Mouse (Mus musculus): Measurements from ENCODE around the gene Tent5b. TPM values are rescaled to one million over a fixed set of nuclear protein-coding genes. Genes with fewer than 3 reads are reported as not detected.

The Tent5b gene
- polyA plus RNA-seq (2012), result 0.03 TPM in 1 of 2 replicates, not detected in the other

DNA sequence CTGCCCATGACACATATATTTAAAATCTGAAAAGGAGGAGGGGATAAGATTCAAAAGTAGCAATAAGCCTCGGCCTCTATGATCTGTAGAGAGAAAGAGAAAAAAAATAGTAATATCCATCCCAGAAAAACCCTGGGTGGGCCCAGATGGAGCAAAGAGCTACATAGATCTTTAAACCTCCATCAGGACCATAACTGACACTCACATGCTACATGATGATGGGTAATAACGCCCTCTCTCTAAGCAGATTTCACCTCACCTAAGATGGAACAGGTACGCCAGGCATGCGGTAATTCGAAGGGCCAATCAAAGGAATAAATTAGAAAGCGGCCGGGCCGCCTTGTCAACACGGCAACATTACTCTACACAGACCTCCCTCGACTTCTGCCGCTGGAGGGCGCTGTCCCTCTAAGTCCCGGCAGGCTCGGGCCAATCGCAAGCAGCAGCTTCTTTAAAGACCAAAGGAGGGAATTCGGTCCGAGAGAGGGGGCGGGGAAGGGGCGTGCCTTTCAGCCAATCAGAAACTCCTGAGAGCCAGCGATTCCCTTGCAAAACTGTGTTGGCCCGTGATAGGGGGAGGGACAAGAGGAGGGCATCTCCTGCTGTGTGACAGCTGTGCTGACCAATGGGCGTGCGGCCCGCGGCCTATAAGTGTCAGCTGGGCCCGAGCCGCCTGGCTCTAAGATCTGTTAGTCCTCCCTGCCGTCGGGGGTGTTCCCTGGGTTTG is at the start of gene Tent5b:
Gene Tent5b (plus strand): TSS at position 675 of the 727 bp plus-strand sequence.
- no peak for TF ChIP-seq GATA1 (IDR thresholded peaks at IDR 0.05; ENCODE audit: low read length)

- TF ChIP-seq GATA1 (IDR thresholded peaks at IDR 0.05; ENCODE audit: low read length), result no peak
Observed at GRCm38 (mm10) chr4:133431508-133431907, 48.4 kb upstream of the Tent5b start.

GRCm38 (mm10) chr4:133432560-133433171 is 47.3 kb upstream of the Tent5b start:
- no peak for TF ChIP-seq GATA1 (IDR thresholded peaks at IDR 0.05; ENCODE audit: low read length)

- TF ChIP-seq GATA1 (IDR thresholded peaks at IDR 0.05; ENCODE audit: low read length), result no peak
Observed at GRCm38 (mm10) chr4:133435921-133436320, 44.0 kb upstream of the Tent5b start.

GRCm38 (mm10) chr4:133439460-133440376 is 40.2 kb upstream of the Tent5b start:
- TF ChIP-seq GATA1 (IDR thresholded peaks at IDR 0.05; ENCODE audit: low read length), result no peak

- no peak for TF ChIP-seq GATA1 (IDR thresholded peaks at IDR 0.05; ENCODE audit: low read length)
Observed at GRCm38 (mm10) chr4:133440377-133440795, 39.5 kb upstream of the Tent5b start.

- no peak for TF ChIP-seq GATA1 (IDR thresholded peaks at IDR 0.05; ENCODE audit: low read length)
Observed at GRCm38 (mm10) chr4:133442194-133442593, 37.7 kb upstream of the Tent5b start.

GRCm38 (mm10) chr4:133443085-133443484 is 36.8 kb upstream of the Tent5b start:
- no peak for TF ChIP-seq GATA1 (IDR thresholded peaks at IDR 0.05; ENCODE audit: low read length)

GRCm38 (mm10) chr4:133445727-133446126 is 34.2 kb upstream of the Tent5b start:
- TF ChIP-seq GATA1 (IDR thresholded peaks at IDR 0.05; ENCODE audit: low read length), result no peak

DNA sequence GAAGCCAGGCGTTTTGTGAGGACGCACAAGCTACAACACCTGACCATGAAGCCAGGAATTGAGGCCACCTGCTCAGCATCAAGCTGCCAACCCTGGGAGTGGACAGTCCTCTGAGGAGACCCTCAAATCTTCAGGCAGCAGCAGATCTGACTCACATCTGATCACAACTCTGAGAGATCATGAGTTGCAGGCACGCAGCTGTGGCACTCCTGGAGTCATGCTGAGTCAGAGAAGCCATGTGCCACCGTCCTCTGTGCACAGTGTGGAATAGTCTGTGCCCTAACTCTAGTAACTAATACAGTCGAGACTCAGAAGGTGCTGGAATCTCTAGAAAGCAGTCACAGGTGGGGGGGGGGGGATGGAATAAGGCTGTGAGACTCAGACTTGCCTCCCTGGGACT is 32.6 kb upstream of the Tent5b start:
- TF ChIP-seq GATA1 (IDR thresholded peaks at IDR 0.05; ENCODE audit: low read length), result no peak

DNA sequence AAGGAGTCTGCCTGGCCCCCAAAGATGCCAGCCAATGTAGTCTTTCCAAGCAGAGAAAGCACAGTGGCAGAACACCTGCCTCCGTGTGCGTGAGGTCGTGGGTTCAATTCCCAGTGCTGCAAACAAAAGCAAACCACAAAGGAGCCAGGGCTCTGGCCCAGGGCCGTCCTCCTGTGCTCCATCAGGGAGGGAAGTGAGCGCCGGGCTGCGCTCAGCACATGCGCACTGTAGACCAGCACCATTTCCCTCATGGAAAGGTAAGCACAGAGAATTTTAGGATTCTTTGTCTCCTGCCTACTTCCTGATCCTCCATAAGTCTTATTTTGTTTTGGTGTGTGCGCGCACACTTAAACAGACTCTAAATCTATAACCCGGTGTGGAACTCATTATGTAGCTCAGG is 32.0 kb upstream of the Tent5b start:
- no peak for TF ChIP-seq GATA1 (IDR thresholded peaks at IDR 0.05; ENCODE audit: low read length)

- TF ChIP-seq GATA1 (IDR thresholded peaks at IDR 0.05; ENCODE audit: low read length), result no peak
Observed at GRCm38 (mm10) chr4:133448708-133449388, 31.1 kb upstream of the Tent5b start.

- no peak for TF ChIP-seq GATA1 (IDR thresholded peaks at IDR 0.05; ENCODE audit: low read length)
Observed at GRCm38 (mm10) chr4:133449726-133450125, 30.2 kb upstream of the Tent5b start.

DNA sequence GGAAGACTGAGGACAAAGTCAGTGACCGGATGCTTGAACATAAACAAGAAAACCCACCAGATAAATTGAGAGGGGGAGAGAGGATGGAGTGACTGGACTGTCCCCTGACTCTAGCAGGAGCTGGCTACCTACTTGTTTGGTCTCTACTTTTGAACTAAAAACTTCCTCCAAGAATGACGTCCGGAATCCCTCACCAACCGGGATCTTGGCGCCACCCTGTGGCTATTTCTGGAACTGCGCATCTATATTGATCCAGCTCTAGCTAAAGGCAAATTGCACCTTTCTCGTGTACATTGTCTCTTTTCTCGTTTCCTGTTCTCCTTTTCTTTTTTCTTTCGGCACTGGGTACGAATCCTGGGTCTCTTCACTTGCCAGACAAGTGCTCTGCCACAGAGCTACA is 28.4 kb upstream of the Tent5b start:
- TF ChIP-seq GATA1 (IDR thresholded peaks at IDR 0.05; ENCODE audit: low read length), result no peak

GRCm38 (mm10) chr4:133452433-133452832 is 27.5 kb upstream of the Tent5b start:
- no peak for TF ChIP-seq GATA1 (IDR thresholded peaks at IDR 0.05; ENCODE audit: low read length)

All from G1E-ER4 (cell line).